Mouse (Mus musculus) granulocyte monocyte progenitor cell, adult 5-6 weeks (primary cell): Measurements from ENCODE around the gene Aldh3b2. TPM values are rescaled to one million over a fixed set of nuclear protein-coding genes. Genes with fewer than 3 reads are reported as not detected.

Source experiments
- ATAC-seq: replicated peaks from 2 replicates; pipeline ENCODE4 v1.8.0; 2016; ENCODE audit warnings: mild to moderate bottlenecking, moderate TSS enrichment, inconsistent platforms; ENCODE audit not compliant: poor library complexity, severe bottlenecking
- total RNA-seq, 2 experiments: library from RNA; stranded (forward) in 1 of 2; stranded (reverse) in 1 of 2; fragments of 200-712, 200-1000 nt in 1 of 2; fragments of >200 nt in 1 of 2; fragmentation: Nextera tagmentation in 1 of 2; gene quantifications; 2 replicates each; pipeline ENCODE4 v1.2.3; 2014 to 2017

The Aldh3b2 gene
- total RNA-seq, 2 experiments from 2014 or later, result not detected

- ATAC-seq, result no peak
Observed at GRCm38 (mm10) chr19:3980917-3981316, 8.8 kb downstream of the Aldh3b2 start.

GRCm38 (mm10) chr19:3983527-3984200 is 11.5 kb downstream of the Aldh3b2 start:
- no peak for ATAC-seq

- no peak for ATAC-seq
Observed at GRCm38 (mm10) chr19:3985261-3985681, 13.1 kb downstream of the Aldh3b2 start.

- ATAC-seq, result peak; percentile 42
Observed at GRCm38 (mm10) chr19:3986334-3986733, 14.2 kb downstream of the Aldh3b2 start, which contains the start of gene Acy3. Gene Acy3, plus strand, starts transcription at chr19:3986570.

- no peak for ATAC-seq
Observed at GRCm38 (mm10) chr19:3988066-3988465, 15.9 kb downstream of the Aldh3b2 start.

GRCm38 (mm10) chr19:3988750-3989149 is 16.6 kb downstream of the Aldh3b2 start:
- ATAC-seq, result no peak

GRCm38 (mm10) chr19:3990804-3991203 is 18.7 kb downstream of the Aldh3b2 start:
- ATAC-seq, result no peak

- ATAC-seq, result no peak
Observed at GRCm38 (mm10) chr19:3991562-3991961, 19.4 kb downstream of the Aldh3b2 start.

- no peak for ATAC-seq
Observed at GRCm38 (mm10) chr19:3991966-3992365, 19.8 kb downstream of the Aldh3b2 start.

- ATAC-seq, result no peak
Observed at GRCm38 (mm10) chr19:3992416-3992815, 20.3 kb downstream of the Aldh3b2 start, which contains the start of gene Tbx10. Gene Tbx10, plus strand, starts transcription at chr19:3992752.

- no peak for ATAC-seq
Observed at GRCm38 (mm10) chr19:3994932-3995331, 22.8 kb downstream of the Aldh3b2 start.

- no peak for ATAC-seq
Observed at GRCm38 (mm10) chr19:3995505-3995904, 23.4 kb downstream of the Aldh3b2 start.

GRCm38 (mm10) chr19:3996106-3996505 is 24.0 kb downstream of the Aldh3b2 start:
- ATAC-seq, result no peak

- no peak for ATAC-seq
Observed at GRCm38 (mm10) chr19:3996747-3997146, 24.6 kb downstream of the Aldh3b2 start.

GRCm38 (mm10) chr19:3997231-3997630 is 25.1 kb downstream of the Aldh3b2 start:
- no peak for ATAC-seq

- ATAC-seq, result no peak
Observed at GRCm38 (mm10) chr19:3998335-3998734, 26.2 kb downstream of the Aldh3b2 start.

GRCm38 (mm10) chr19:3999121-3999730 is 27.1 kb downstream of the Aldh3b2 start:
- no peak for ATAC-seq

- ATAC-seq, result peak; percentile 82
Observed at GRCm38 (mm10) chr19:4000119-4000900, 28.2 kb downstream of the Aldh3b2 start, which contains the start of the genes Nudt8 and Gm49405. Gene Nudt8, plus strand, starts transcription at chr19:4000580. Gene Gm49405, plus strand, starts transcription at chr19:4000626.

GRCm38 (mm10) chr19:4000949-4001525 is 28.9 kb downstream of the Aldh3b2 start:
- ATAC-seq, result no peak

- no peak for ATAC-seq
Observed at GRCm38 (mm10) chr19:4001752-4002151, 29.6 kb downstream of the Aldh3b2 start.

- no peak for ATAC-seq
Observed at GRCm38 (mm10) chr19:4003112-4003511, 31.0 kb downstream of the Aldh3b2 start, which contains the start of gene Doc2g. Gene Doc2g, plus strand, starts transcription at chr19:4003313.
